Mouse (Mus musculus) neural tube, embryonic 11.5 days (tissue): ENCODE results near the gene Cep83. TPM values are rescaled to one million over a fixed set of nuclear protein-coding genes. Genes with fewer than 3 reads are reported as not detected.

Experiments used
- ATAC-seq: fragments of 200-750 bp; cut with Nextera tagmentation; 2 replicates; pipeline ENCODE4 v1.8.0; 2017; ENCODE audit warnings: moderate number of reproducible peaks, mild to moderate bottlenecking, moderate TSS enrichment, moderate library complexity; ENCODE audit not compliant: insufficient read depth, low FRiP score, low TSS enrichment
- DNase-seq: peaks from one replicate; pipeline ENCODE4 v3.0.0-alpha.2; 2015; ENCODE audit warnings: low spot score
- H3K27ac ChIP-seq: fragments of 300-500 bp; sonication (generic); 2 replicates; pipeline ENCODE4 v1.5.1; 2014; ENCODE audit warnings: low read depth, mild to moderate bottlenecking, low read length
- H3K27me3 ChIP-seq: fragments of 300-500 bp; sonication (generic); 2 replicates; pipeline ENCODE4 v1.6.1; 2014; ENCODE audit warnings: mild to moderate bottlenecking, low read length, mixed read lengths; ENCODE audit not compliant: control insufficient read depth, insufficient read depth
- H3K36me3 ChIP-seq: fragments of 300-500 bp; sonication (generic); 2 replicates; pipeline ENCODE4 v1.6.1; 2014; ENCODE audit warnings: mild to moderate bottlenecking, low read length, moderate library complexity, mixed read lengths; ENCODE audit not compliant: control insufficient read depth, insufficient read depth
- H3K4me1 ChIP-seq: fragments of 300-500 bp; sonication (generic); 2 replicates; pipeline ENCODE4 v1.6.1; 2014; ENCODE audit warnings: low read length, mixed read lengths; ENCODE audit not compliant: control insufficient read depth, insufficient read depth
- H3K4me2 ChIP-seq: fragments of 300-500 bp; sonication (generic); 2 replicates; pipeline ENCODE4 v1.6.1; 2014; ENCODE audit warnings: low read depth, mild to moderate bottlenecking, moderate library complexity
- H3K4me3 ChIP-seq: fragments of 300-500 bp; sonication (generic); 2 replicates; pipeline ENCODE4 v1.5.1; 2014; ENCODE audit warnings: low read depth, low read length
- H3K9ac ChIP-seq: fragments of 300-500 bp; sonication (generic); 2 replicates; pipeline ENCODE4 v1.6.1; 2014; ENCODE audit warnings: mild to moderate bottlenecking, low read length
- H3K9me3 ChIP-seq: fragments of 300-500 bp; sonication (generic); 2 replicates; pipeline ENCODE4 v1.6.1; 2016; ENCODE audit warnings: low read length; ENCODE audit not compliant: control insufficient read depth
- WGBS: fragments of 180-500 bp; shearing (Covaris S2); extraction: QIAGEN DNeasy Blood & Tissue Kit; methylation state at CpG from one replicate; pipeline ENCODE4 v1.1.7; 2014; 5-methylcytosine and 5-hydroxymethylcytosine counted together
- polyA plus RNA-seq: library from polyadenylated mRNA; unstranded; fragments of >200 nt; fragmentation: Nextera tagmentation; extraction: Ambion mirVana; gene quantifications from 2 replicates; pipeline ENCODE4 v1.2.1, GENCODE M21; 2014

The Cep83 gene
- polyA plus RNA-seq, 1 experiment from 2014 or later: 25.3 TPM

- Histone ChIP-seq H3K4me3 (no peak overlapping the region), H3K9ac (no peak overlapping the region), H3K27me3 (no peaks in the 10 kb centered on the region), H3K4me2 (no peak overlapping the region), H3K4me1 (no peaks in the 10 kb centered on the region), H3K27ac (no peak overlapping the region), H3K9me3 (no peaks in the 10 kb centered on the region), H3K36me3 (no peaks in the 10 kb centered on the region)
- 91% methylated on average over 5 of the region's 5 CpGs for WGBS
- no peak for DNase-seq
- no peak for ATAC-seq
Observed at GRCm38 (mm10) chr10:94794666-94795244, 106.3 kb downstream of the Cep83 start.

- DNase-seq (no peak), ATAC-seq (no peak)
- Histone ChIP-seq H3K36me3 (no peaks in the 10 kb centered on the region), H3K9me3 (no peaks in the 10 kb centered on the region), H3K27me3 (no peaks in the 10 kb centered on the region), H3K4me1 (no peaks in the 10 kb centered on the region), H3K27ac (no peak overlapping the region), H3K4me3 (no peak overlapping the region), H3K9ac (no peak overlapping the region), H3K4me2 (no peak overlapping the region)
- 76% methylated on average over 5 of the region's 5 CpGs for WGBS
Observed at GRCm38 (mm10) chr10:94798128-94798527, 109.7 kb downstream of the Cep83 start.

GRCm38 (mm10) chr10:94799485-94800239, 111.2 kb downstream of the Cep83 start:
- H3K9me3 ChIP-seq: no peaks in the 10 kb centered on the region

GRCm38 (mm10) chr10:94800677-94801354, 112.4 kb downstream of the Cep83 start:
- H3K27ac ChIP-seq: no peak overlapping the region
- H3K9me3 ChIP-seq: no peaks in the 10 kb centered on the region
- H3K36me3 ChIP-seq: no peaks in the 10 kb centered on the region
- 83% methylated on average over 7 of the region's 7 CpGs for WGBS
- no peak overlapping the region for H3K4me2 ChIP-seq
- H3K4me3 ChIP-seq: no peak overlapping the region
- no peaks in the 10 kb centered on the region for H3K27me3 ChIP-seq
- ATAC-seq: no peak
- DNase-seq: no peak
- H3K9ac ChIP-seq: no peak overlapping the region
- no peaks in the 10 kb centered on the region for H3K4me1 ChIP-seq

More at GRCm38 (mm10) chr10:94799485-94800239, 111.2 kb downstream of the Cep83 start:
- H3K27me3 ChIP-seq: no peaks in the 10 kb centered on the region
- H3K4me2 ChIP-seq: no peak overlapping the region
- DNase-seq (no peak), ATAC-seq (no peak)
- H3K36me3 ChIP-seq: no peaks in the 10 kb centered on the region
- no peak overlapping the region for H3K4me3 ChIP-seq
- no peak overlapping the region for H3K9ac ChIP-seq
- no peaks in the 10 kb centered on the region for H3K4me1 ChIP-seq
- 17% methylated on average over 2 of the region's 2 CpGs for WGBS
- H3K27ac ChIP-seq: no peak overlapping the region

GRCm38 (mm10) chr10:94804029-94804908, 115.8 kb downstream of the Cep83 start:
- H3K4me2 ChIP-seq: no peak overlapping the region
- H3K36me3 ChIP-seq: no peaks in the 10 kb centered on the region
- H3K9ac ChIP-seq: no peak overlapping the region
- H3K4me3 ChIP-seq: no peak overlapping the region
- 88% methylated on average over 10 of the region's 10 CpGs for WGBS
- H3K9me3 ChIP-seq: no peaks in the 10 kb centered on the region
- DNase-seq (no peak), ATAC-seq (no peak)
- no peaks in the 10 kb centered on the region for H3K4me1 ChIP-seq
- H3K27me3 ChIP-seq: no peaks in the 10 kb centered on the region
- no peak overlapping the region for H3K27ac ChIP-seq

- Histone ChIP-seq H3K27ac (no peak overlapping the region), H3K36me3 (no peaks in the 10 kb centered on the region), H3K4me2 (no peak overlapping the region), H3K4me1 (no peaks in the 10 kb centered on the region), H3K9ac (no peak overlapping the region), H3K4me3 (no peak overlapping the region), H3K9me3 (no peaks in the 10 kb centered on the region), H3K27me3 (no peaks in the 10 kb centered on the region)
- ATAC-seq (no peak), DNase-seq (no peak)
- WGBS: 94% methylated on average over 1 of the region's 1 CpGs
Observed at GRCm38 (mm10) chr10:94804909-94805220, 116.4 kb downstream of the Cep83 start.

- Histone ChIP-seq H3K36me3 (no peaks in the 10 kb centered on the region), H3K27ac (no peak overlapping the region), H3K4me3 (no peak overlapping the region), H3K4me2 (no peak overlapping the region), H3K9ac (no peak overlapping the region), H3K9me3 (no peaks in the 10 kb centered on the region), H3K4me1 (no peaks in the 10 kb centered on the region), H3K27me3 (no peaks in the 10 kb centered on the region)
- WGBS: 86% methylated on average over 7 of the region's 7 CpGs
- DNase-seq: no peak
- no peak for ATAC-seq
Observed at GRCm38 (mm10) chr10:94807323-94807722, 118.9 kb downstream of the Cep83 start.

GRCm38 (mm10) chr10:94808275-94808674, 119.8 kb downstream of the Cep83 start:
- Histone ChIP-seq H3K27ac (no peak overlapping the region), H3K4me3 (no peak overlapping the region), H3K27me3 (no peaks in the 10 kb centered on the region), H3K36me3 (no peaks in the 10 kb centered on the region), H3K4me2 (no peak overlapping the region), H3K9ac (no peak overlapping the region), H3K4me1 (no peaks in the 10 kb centered on the region), H3K9me3 (no peaks in the 10 kb centered on the region)
- DNase-seq (no peak), ATAC-seq (no peak)
- WGBS: 71% methylated on average over 6 of the region's 6 CpGs
